Mouse (Mus musculus): ENCODE results near the gene Cnksr1.

The Cnksr1 gene

DNA sequence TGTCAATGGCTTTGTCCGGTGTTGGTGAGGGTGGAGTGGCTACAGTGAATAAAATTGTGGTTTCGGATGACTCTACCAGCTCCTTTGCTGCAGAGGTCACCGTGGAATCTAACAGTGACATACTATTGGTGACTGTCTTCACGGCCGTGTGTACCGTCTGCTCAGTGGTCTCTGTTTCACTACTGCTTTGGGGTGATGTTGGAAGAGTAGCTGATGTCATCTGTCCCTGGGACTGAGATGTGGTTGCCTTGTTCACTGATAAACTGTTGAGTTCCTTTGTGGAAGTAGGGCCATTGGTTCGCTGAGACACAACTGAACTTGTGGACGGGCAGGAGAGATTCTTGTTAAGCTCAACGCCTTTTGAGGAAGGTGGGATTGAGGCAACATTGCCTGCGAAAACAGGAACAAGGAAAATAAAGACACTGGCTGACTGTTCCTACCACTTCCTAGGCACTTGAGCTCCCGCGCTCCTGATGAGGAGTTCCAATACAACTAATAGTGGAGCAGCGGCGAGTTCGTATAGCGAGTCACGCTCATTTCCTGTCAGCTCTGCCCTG lies 34.8 kb downstream of the Cnksr1 start:
- no peak for DNase-seq (ENCODE audit: extremely low read depth, low read depth)

DNA sequence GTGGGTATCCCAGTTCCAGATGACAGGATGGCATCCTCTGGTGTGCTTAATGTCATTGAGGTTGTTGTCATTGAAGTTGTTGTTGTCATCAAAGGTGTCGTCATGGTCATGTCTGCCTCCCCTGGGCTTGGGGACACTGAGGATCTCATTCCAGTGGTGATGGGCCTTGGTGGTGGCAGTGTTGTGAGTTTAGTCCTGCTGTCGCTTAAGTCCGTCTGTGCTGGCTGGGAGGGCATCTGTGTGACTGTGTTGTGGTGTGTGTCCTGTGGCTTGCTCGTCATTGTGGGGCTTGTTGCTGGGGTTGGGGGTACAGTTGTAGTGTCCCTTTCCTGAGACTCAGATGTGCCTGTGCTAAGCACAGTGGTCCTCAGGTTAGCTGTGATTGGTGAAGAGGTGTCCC lies 35.3 kb downstream of the Cnksr1 start, which contains the start of gene Gm7534:
Gene Gm7534 (minus strand): TSS at position 101 of the 400 bp plus-strand sequence.
- no peak for DNase-seq (ENCODE audit: extremely low read depth, low read depth)

DNA sequence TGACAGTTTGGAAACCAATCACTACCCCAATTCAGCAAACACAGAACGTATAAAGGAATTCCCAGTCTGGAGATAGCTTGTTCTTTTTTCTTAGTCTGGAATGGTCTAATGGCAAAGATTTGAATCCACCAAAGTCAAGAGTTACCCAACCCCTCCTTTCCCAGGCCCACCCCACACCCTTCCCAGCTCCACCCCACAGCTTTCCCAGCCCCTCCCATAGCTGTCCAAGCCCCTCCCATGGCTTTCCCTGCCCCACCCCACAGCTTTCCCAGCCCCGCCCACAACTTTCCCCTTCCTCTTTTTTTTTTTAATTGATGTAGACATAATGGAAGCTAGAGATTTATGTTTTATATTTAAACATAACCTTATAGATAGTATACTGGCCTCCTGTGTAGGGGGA lies 38.8 kb downstream of the Cnksr1 start:
- no peak for DNase-seq (ENCODE audit: extremely low read depth, low read depth)

DNA sequence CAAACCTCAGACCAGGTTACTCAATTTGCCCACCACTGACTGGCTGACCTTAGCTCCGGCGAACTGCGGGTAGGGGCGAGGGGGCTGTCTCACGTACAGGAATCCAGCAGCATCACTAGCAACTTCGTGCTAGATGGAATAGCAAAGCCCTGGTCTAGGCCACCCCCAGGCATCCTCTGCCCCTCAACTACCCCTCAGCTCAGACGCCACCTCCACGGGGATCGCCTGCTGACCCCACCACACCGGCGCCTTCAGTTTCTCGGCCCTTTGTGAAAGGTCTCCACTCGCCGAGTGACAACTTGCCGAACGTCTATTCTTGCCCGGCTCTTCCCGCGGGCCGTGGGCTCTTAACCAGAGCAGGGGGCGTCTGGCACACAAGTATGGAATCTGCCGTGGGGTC lies 51.9 kb downstream of the Cnksr1 start:
- no peak for DNase-seq (ENCODE audit: extremely low read depth, low read depth)

DNA sequence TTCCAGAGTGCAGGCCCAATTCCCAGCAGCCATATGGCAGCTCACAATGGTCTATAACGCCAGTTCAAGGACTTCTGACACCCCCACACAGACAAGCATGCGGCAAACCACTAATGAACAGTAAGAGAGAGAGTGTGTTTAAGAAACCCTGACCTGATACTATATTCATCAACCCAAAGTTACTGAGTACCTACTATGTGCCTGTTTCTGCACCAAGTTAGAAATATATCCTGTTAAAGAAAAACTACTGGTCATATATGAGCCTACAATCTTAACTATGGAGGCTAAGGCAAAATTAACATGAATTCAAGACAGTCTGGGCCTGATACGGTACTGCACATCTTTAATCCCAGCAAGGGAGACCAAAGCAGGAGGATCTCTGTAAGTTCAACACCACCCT lies 52.6 kb downstream of the Cnksr1 start:
- no peak for DNase-seq (ENCODE audit: extremely low read depth, low read depth)

DNA sequence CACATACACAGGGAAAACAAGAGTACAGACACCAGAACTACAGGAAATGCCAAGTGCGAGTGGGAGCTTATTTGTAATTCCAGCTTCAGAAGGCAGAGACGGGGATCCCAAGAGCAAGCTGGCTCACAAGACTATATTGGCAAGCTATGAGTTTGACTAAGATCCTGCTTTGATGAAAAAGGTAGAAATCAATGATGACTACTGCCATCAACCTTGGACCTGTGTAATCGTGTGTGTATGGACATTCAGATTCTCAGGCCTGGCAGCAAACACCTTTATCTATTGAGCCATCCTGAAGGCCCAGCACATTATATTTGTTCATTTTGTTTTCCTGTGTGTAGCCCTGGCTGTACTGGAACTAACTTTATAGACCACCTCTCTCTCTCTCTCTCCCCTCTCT lies 54.5 kb downstream of the Cnksr1 start:
- no peak for DNase-seq (ENCODE audit: extremely low read depth, low read depth)

DNA sequence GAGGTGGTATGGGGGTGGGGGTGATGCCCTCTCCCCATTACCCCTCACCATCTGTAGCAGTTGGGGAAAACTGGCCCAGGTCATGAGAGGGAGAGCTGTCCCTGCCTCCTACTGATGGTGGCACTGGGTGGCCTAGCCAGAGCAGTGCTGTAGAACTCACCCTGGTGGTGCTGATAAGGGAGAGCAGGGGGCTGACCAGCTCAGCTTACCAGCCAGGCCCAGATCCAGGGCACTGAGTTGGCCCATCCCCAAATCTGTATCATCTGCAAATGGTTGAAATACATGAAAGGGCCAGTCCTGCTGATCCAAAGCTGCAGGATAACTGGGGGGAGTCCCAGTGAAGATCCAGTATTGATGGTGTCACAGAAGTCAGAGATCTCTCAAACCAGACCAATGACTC lies 56.4 kb downstream of the Cnksr1 start:
- no peak for DNase-seq (ENCODE audit: extremely low read depth, low read depth)

DNA sequence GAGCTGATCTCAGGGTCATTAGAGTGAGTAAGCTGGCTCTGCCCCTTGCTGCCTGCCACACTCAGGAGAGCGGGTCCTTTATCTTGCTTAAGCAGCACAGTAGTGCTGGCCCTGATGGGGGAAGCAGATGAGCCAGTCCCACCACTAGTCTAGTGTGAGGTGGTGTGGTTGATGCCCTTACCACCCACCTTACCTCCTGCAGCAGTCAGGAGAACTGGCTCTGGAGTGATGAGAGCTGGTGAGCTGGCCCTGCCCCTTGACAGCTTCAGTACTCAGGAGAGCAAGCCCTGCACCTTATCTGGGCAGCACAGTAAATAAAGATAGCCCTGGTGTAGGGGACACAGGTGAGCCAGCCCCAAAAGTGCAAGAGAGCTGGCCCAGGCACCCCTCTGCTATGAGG lies 57.1 kb downstream of the Cnksr1 start:
- DNase-seq (ENCODE audit: extremely low read depth, low read depth), result no peak
